Mouse (Mus musculus) small intestine, adult 2 months (tissue): ENCODE results near the gene Fam221b.

Experiments
- CTCF ChIP-seq: fragments of 200-500 bp; IDR thresholded peaks from 2 replicates; pipeline ENCODE4 v1.5.1; 2012; ENCODE audit warnings: low read depth, mild to moderate bottlenecking, control low read depth, inconsistent platforms, low read length, moderate library complexity, mixed read lengths; ENCODE audit not compliant: insufficient replicate concordance, insufficient read length; ENCODE audit errors: extremely low read depth
- POLR2A ChIP-seq: fragments of 200-500 bp; IDR thresholded peaks from 2 replicates; pipeline ENCODE4 v1.6.1; 2012; ENCODE audit warnings: low read depth, mild to moderate bottlenecking, control low read depth, inconsistent platforms, low read length, moderate library complexity

- TF ChIP-seq CTCF: no peak
- no peak for TF ChIP-seq POLR2A
These were observed 9.6 kb upstream of the Fam221b start for GRCm38 (mm10) chr4:43678541-43678940.
